Mouse (Mus musculus): ENCODE data around the gene Memo1. TPM values are rescaled to one million over a fixed set of nuclear protein-coding genes. Genes with fewer than 3 reads are reported as not detected.

Memo1 gene
- total RNA-seq, 2 experiments from 2014 or later: 71.4 to 76.6 TPM

GRCm38 (mm10) chr17:74294426-74295025 is 795 bp downstream of the Memo1 start:
- peak; percentile 81 for DNase-seq

GRCm38 (mm10) chr17:74293687-74294425 is 1.5 kb downstream of the Memo1 start:
- peak; percentile 27 for DNase-seq

- DNase-seq: no peak
Measured at GRCm38 (mm10) chr17:74291640-74292361, 3.5 kb downstream of the Memo1 start.

GRCm38 (mm10) chr17:74290869-74291268 is 4.5 kb downstream of the Memo1 start:
- DNase-seq: no peak

GRCm38 (mm10) chr17:74290198-74290597 is 5.1 kb downstream of the Memo1 start:
- no peak for DNase-seq

GRCm38 (mm10) chr17:74288626-74289025 is 6.7 kb downstream of the Memo1 start:
- DNase-seq: no peak

- no peak for DNase-seq
Measured at GRCm38 (mm10) chr17:74286140-74286730, 9.1 kb downstream of the Memo1 start.

GRCm38 (mm10) chr17:74285730-74286129 is 9.6 kb downstream of the Memo1 start:
- no peak for DNase-seq

- DNase-seq: no peak
Measured at GRCm38 (mm10) chr17:74284397-74285115, 10.8 kb downstream of the Memo1 start.

GRCm38 (mm10) chr17:74282024-74282423 is 13.3 kb downstream of the Memo1 start:
- DNase-seq: no peak

- no peak for DNase-seq
Measured at GRCm38 (mm10) chr17:74278966-74279869, 16.1 kb downstream of the Memo1 start.

GRCm38 (mm10) chr17:74274471-74274870 is 20.9 kb downstream of the Memo1 start:
- DNase-seq: no peak

- no peak for DNase-seq
Measured at GRCm38 (mm10) chr17:74272683-74273205, 22.6 kb downstream of the Memo1 start.

GRCm38 (mm10) chr17:74271541-74272268 is 23.6 kb downstream of the Memo1 start:
- DNase-seq: no peak

- DNase-seq: no peak
Measured at GRCm38 (mm10) chr17:74270205-74270604, 25.1 kb downstream of the Memo1 start.

- DNase-seq: no peak
Measured at GRCm38 (mm10) chr17:74267415-74268180, 27.7 kb downstream of the Memo1 start.

GRCm38 (mm10) chr17:74265636-74266035 is 29.7 kb downstream of the Memo1 start:
- no peak for DNase-seq

GRCm38 (mm10) chr17:74265156-74265505 is 30.2 kb downstream of the Memo1 start:
- peak; percentile 25 for DNase-seq
